Mouse (Mus musculus): ENCODE measurements at regions not wholly inside any gene's neighbourhood (a gene's known extent, or its start where the extent isn't known, plus 50 kb on each side); places are given as distances from the start of the nearest gene placed in this dataset.

- peak overlapping the region; percentile 86 for H3K27ac ChIP-seq
- no peak for DNase-seq
- intact Hi-C loops (cut with DNase I): loop anchor here (5.0 to 10.0 kb wide), 3 partner anchors 42 to 410 kb away; partner anchors contain the start of gene Slc38a2
- no peak for TF ChIP-seq CTCF (IDR thresholded peaks at IDR 0.05)
- H3K4me3 ChIP-seq: no peak overlapping the region
Observed at GRCm38 (mm10) chr15:96774664-96775063, 75.1 kb upstream of the Slc38a2 start.

- no peak for TF ChIP-seq CTCF (IDR thresholded peaks at IDR 0.05)
- DNase-seq: no peak
- Histone ChIP-seq H3K27ac (peak overlapping the region; percentile 86), H3K4me3 (no peak overlapping the region)
- intact Hi-C loops (cut with DNase I): loop anchor here (2.0 to 10.0 kb wide), 3 partner anchors 41 to 411 kb away; no protein-coding TSS in a partner anchor
Observed at GRCm38 (mm10) chr15:96773656-96774055, 74.1 kb upstream of the Slc38a2 start.

- Histone ChIP-seq H3K4me3 (no peak overlapping the region), H3K27ac (peak overlapping the region; percentile 86)
- DNase-seq: peak; percentile 65
- intact Hi-C loops (cut with DNase I): loop anchor here (2.0 to 10.0 kb wide), 3 partner anchors 40 to 412 kb away; no protein-coding TSS in a partner anchor
- no peak for TF ChIP-seq CTCF (IDR thresholded peaks at IDR 0.05)
Observed at GRCm38 (mm10) chr15:96772701-96773100, 73.2 kb upstream of the Slc38a2 start.

- no peak for TF ChIP-seq CTCF (IDR thresholded peaks at IDR 0.05)
- H3K4me3 ChIP-seq: no peak overlapping the region
- no peak for DNase-seq
- 0 out of 2 replicates have a peak overlapping the region, but pooled peaks have one; percentile 5 for H3K27ac ChIP-seq
- intact Hi-C loops (cut with DNase I): loop anchor here (5.0 to 10.0 kb wide), 2 partner anchors 38 to 414 kb away; no protein-coding TSS in a partner anchor
Observed at GRCm38 (mm10) chr15:96770786-96771185, 71.3 kb upstream of the Slc38a2 start.

- no peak for DNase-seq
- H3K4me3 ChIP-seq: no peak overlapping the region
- no peak for TF ChIP-seq CTCF (IDR thresholded peaks at IDR 0.05)
- intact Hi-C loops (cut with DNase I): loop anchor here (5.0 to 10.0 kb wide), 2 partner anchors 38 to 415 kb away; no protein-coding TSS in a partner anchor
- 0 out of 2 replicates have a peak overlapping the region, but pooled peaks have one; percentile 5 for H3K27ac ChIP-seq
Observed at GRCm38 (mm10) chr15:96770299-96770698, 70.8 kb upstream of the Slc38a2 start.

- no peak for TF ChIP-seq CTCF (IDR thresholded peaks at IDR 0.05)
- DNase-seq: no peak
- Histone ChIP-seq H3K27ac (no peak overlapping the region), H3K4me3 (no peak overlapping the region)
- intact Hi-C loops (cut with DNase I): loop anchor here (5.0 to 10.0 kb wide), 2 partner anchors 37 to 415 kb away; no protein-coding TSS in a partner anchor
Observed at GRCm38 (mm10) chr15:96769751-96770150, 70.2 kb upstream of the Slc38a2 start.

- H3K27ac ChIP-seq: peak overlapping the region; percentile 20; the same call in 1 of the 2 replicates
- H3K4me3 ChIP-seq: no peak overlapping the region
- intact Hi-C loops (cut with DNase I): no loop called here
- TF ChIP-seq CTCF (IDR thresholded peaks at IDR 0.05): no peak
- no peak for DNase-seq
Observed at GRCm38 (mm10) chr15:96768301-96768993, 68.9 kb upstream of the Slc38a2 start.

- TF ChIP-seq CTCF (IDR thresholded peaks at IDR 0.05): no peak
- intact Hi-C loops (cut with DNase I): no loop called here
- H3K27ac ChIP-seq: no peak overlapping the region
- DNase-seq: no peak
- H3K4me3 ChIP-seq: no peak overlapping the region
Observed at GRCm38 (mm10) chr15:96767188-96767587, 67.7 kb upstream of the Slc38a2 start.

GRCm38 (mm10) chr15:96766238-96766637 lies 66.7 kb upstream of the Slc38a2 start:
- DNase-seq: no peak
- intact Hi-C loops (cut with DNase I): no loop called here
- no peak for TF ChIP-seq CTCF (IDR thresholded peaks at IDR 0.05)
- H3K4me3 ChIP-seq: no peak overlapping the region
- H3K27ac ChIP-seq: no peak overlapping the region

GRCm38 (mm10) chr15:96763611-96764010 lies 64.1 kb upstream of the Slc38a2 start:
- no peak overlapping the region for H3K4me3 ChIP-seq
- no peak for DNase-seq
- no peak for TF ChIP-seq CTCF (IDR thresholded peaks at IDR 0.05)

GRCm38 (mm10) chr15:96759078-96759995 lies 59.8 kb upstream of the Slc38a2 start:
- DNase-seq: no peak
- Histone ChIP-seq H3K4me3 (no peak overlapping the region), H3K27ac (no peak overlapping the region)
- TF ChIP-seq CTCF (IDR thresholded peaks at IDR 0.05): no peak
- intact Hi-C loops (cut with DNase I): no loop called here

More at GRCm38 (mm10) chr15:96763611-96764010, 64.1 kb upstream of the Slc38a2 start:
- H3K27ac ChIP-seq: no peak overlapping the region
- intact Hi-C loops (cut with DNase I): no loop called here

- DNase-seq: no peak
- Histone ChIP-seq H3K4me3 (no peak overlapping the region), H3K27ac (no peak overlapping the region)
- no peak for TF ChIP-seq CTCF (IDR thresholded peaks at IDR 0.05)
- intact Hi-C loops (cut with DNase I): no loop called here
Observed at GRCm38 (mm10) chr15:96757446-96758198, 58.1 kb upstream of the Slc38a2 start.
